In the genomic region with DNA sequence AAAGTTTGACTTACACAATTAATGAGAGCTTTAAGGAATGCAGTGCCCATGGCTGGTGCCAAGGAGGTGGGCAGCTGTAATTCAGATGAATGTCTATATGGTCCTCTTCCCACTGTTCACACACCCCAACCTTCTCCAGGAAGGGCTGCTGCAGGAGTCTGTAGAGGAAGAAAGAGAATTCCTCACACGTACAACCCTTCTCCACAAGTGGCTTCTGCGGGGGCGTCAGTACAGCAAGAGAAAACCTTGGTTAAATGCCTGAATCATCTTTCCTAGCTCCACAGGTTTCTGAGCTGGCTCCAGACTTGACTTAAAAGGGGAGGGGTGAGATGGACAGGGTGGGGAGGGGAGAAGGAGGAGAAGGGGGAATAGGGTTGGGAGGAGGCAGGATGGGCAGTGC, we compare ENCODE assay signal across 23 mouse cellular contexts.
DNase-seq lines count a peak whose midpoint lies in the region; ATAC-seq lines count a peak whose summit lies in the region.
"Had no signal": no experiment of that assay in that cellular context is flagged by ENCODE, and none has a peak within 500 bp of the region (broad histone marks: within the 10 kb centered on the region; RNA-seq: fewer than 3 reads in every experiment).

No protein-coding gene starts in this region.

- intact Hi-C loops in left cerebral cortex, postnatal 14 days (cut with DNase I) = no loop called here

- ATAC-seq in frontal cortex, adult (ENCODE audit: low TSS enrichment) = peak; percentile 70; the same call in 1 of the 2 replicates
- ATAC-seq in granulocyte monocyte progenitor cell, adult 5-6 weeks (replicated peaks; ENCODE audit: poor library complexity, severe bottlenecking) = no peak
- ATAC-seq: activated CD4-positive, CD25-positive, alpha-beta regulatory T cell, adult 4 months; forebrain, embryonic 15.5 days; hindbrain, postnatal 0 days; intestine, embryonic 16.5 days; midbrain, embryonic 15.5 days had no signal

- DNase-seq in frontal cortex, postnatal 10 days (ENCODE audit: low spot score in 2 of 2) = no peak
- peak; percentile 68 to 72 for DNase-seq in right cerebral cortex, adult 2 months (ENCODE audit: low spot score in 2 of 2)
- DNase-seq in right cerebral cortex, postnatal 10 days (ENCODE audit: low spot score in 2 of 2) = no peak
- DNase-seq in left cerebral cortex, postnatal 14 days (ENCODE audit: low spot score in 2 of 2) = peak; percentile 30 to 35
- no peak for DNase-seq in embryo, embryonic 11 days
- DNase-seq: adrenal gland, postnatal 10 days; cerebellum, adult 11 months; cerebellum, adult 9-10 months; gastrocnemius, postnatal 25 days; heart, adult 18-20 months; heart, postnatal 36 days; kidney, adult 9 months; kidney, postnatal 10 days; layer of hippocampus, postnatal 36 days; liver; lung, adult 2 months had no signal

Comparison
In these comparisons a context has a peak if more than half of its experiments do, and no peak if none do; other contexts are left out.
1. DNase-seq: peak in right cerebral cortex, adult 2 months (2 of 2) and left cerebral cortex, postnatal 14 days (2 of 2); none in frontal cortex, postnatal 10 days (0 of 2), right cerebral cortex, postnatal 10 days (0 of 2) and embryo, embryonic 11 days (single experiment).